Mouse (Mus musculus) CD4-positive, CD25-positive, alpha-beta regulatory T cell, adult 4 months (primary cell): Measurements from ENCODE around the gene Zbtb22. TPM values are rescaled to one million over a fixed set of nuclear protein-coding genes. Genes with fewer than 3 reads are reported as not detected.
A peak's percentile ranks its signal among the peaks of the same experiment; 100 is the strongest.

Experiments
- ATAC-seq: one replicate; pipeline ENCODE4 v1.8.0; 2017
- polyA plus RNA-seq, 2 experiments: library from polyadenylated mRNA; unstranded; fragments of 100-300 nt; shearing (Covaris generic); gene quantifications; one replicate each; pipeline ENCODE4 v1.2.1; 2017

Gene Zbtb22
- polyA plus RNA-seq, 2 experiments from 2014 or later, result 3.6 to 3.8 TPM

DNA sequence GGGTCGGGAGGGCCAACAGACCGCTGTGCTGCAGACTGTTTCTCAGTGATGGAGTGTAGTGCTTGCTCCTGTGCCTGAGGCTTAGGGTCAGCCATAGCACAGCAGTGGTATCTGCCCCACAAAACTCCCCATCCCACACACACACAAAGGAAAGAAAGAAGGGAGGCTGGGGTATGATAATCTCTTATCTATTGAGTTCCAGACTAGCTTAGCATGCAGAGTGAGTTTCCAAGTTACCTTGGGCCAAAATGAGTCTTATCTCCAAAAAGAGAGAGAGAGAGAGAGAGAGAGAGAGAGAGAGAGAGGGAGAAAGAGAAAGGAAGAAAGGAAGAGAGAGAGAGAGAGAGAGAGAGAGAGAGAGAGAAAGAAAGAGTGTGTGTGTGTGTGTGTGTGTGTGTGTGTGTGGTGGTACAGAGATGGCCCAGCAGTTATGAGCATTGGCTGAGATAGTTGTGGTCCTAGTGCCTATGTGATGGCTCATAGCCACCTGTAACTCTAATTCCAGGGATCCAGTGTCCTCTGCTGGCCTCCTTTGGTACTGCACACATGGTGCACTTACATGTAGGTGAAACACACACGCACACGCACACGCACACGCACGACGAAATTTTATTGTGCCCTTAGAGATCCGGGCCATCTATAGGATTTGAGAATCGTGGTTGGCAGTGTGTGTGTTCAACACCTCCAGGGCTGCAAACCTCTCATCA, 9.0 kb downstream of the Zbtb22 start:
- ATAC-seq, result no peak

GRCm38 (mm10) chr17:33925406-33926116, 9.9 kb downstream of the Zbtb22 start:
- ATAC-seq, result no peak

DNA sequence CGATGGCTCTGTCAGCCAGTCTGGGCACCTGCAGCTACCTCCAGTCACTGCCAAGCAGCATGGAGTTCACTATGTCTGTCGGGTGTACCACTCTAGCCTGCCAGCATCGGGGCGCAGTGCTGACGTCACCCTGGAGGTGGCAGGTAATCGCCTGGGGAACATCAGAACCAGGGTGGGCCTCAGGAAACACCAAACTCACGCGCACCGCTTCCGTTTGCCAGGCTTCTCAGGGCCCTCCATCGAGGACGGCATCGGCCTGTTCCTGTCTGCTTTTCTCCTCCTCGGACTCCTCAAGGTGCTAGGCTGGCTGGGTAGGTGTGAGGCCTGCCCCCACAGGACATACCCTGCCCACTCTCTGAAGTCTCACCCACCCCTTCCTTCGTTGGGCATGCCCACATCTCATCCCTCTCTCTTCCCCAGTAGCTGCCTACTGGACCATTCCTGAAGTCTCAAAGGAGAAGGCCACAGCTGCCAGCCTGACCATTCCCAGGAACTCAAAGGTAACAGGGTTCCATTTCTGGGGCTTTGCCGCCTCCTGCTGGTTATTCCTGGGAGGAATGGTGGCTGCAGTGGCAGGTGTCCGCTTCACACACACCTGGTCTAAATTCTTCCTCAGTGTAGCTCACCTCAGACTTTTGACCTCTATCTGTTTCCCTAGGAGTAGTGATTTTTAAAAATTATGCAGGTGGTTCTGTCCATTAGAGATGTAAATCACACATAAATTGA, 10.7 kb downstream of the Zbtb22 start:
- ATAC-seq, result no peak

- no peak for ATAC-seq
Measured at GRCm38 (mm10) chr17:33928251-33928947, 12.7 kb downstream of the Zbtb22 start.

- ATAC-seq, result peak; percentile 64
Measured at GRCm38 (mm10) chr17:33929371-33930279, 13.9 kb downstream of the Zbtb22 start, which contains the start of gene Rgl2. TSS of gene Rgl2 (plus strand) at chr17:33929543.

- peak; percentile 26 for ATAC-seq
Measured at GRCm38 (mm10) chr17:33930280-33931158, 14.8 kb downstream of the Zbtb22 start.

- peak; percentile 38 for ATAC-seq
Measured at GRCm38 (mm10) chr17:33931159-33931866, 15.6 kb downstream of the Zbtb22 start.

DNA sequence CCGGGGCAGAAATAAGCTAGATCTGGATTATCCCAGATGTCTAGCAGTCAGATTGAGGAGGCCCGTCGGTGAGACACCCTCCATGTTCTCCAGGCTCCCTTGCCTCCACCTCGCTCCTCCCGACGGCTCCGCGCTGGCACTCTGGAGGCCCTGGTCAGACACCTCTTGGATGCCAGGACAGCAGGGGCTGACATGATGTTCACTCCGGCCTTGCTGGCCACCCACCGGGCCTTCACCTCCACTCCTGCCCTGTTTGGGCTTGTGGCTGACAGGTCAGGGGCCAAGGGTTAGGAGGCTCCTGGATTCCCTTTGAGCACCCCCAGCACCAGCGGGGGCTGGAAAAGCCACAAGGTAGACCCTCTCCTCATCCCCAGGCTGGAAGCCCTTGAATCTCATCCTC, 16.2 kb downstream of the Zbtb22 start:
- ATAC-seq, result no peak

GRCm38 (mm10) chr17:33932448-33932847, 16.7 kb downstream of the Zbtb22 start:
- no peak for ATAC-seq

DNA sequence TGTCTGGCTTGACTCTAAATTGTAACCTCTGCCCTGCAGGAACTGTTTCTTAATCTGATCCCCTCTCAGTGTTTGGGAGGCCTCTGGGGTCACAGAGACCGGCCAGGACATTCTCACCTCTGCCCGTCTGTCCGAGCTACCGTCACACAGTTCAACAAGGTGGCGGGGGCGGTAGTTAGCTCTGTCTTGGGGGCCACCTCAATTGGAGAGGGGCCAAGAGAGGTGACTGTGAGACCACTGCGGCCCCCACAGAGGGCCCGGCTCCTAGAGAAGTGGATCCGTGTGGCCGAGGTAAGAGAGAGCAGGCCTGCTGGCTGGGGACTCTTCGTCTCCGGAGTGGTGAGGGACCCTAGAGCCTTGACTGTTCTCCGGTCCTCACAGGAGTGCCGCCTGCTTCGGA, 17.3 kb downstream of the Zbtb22 start:
- ATAC-seq, result no peak

DNA sequence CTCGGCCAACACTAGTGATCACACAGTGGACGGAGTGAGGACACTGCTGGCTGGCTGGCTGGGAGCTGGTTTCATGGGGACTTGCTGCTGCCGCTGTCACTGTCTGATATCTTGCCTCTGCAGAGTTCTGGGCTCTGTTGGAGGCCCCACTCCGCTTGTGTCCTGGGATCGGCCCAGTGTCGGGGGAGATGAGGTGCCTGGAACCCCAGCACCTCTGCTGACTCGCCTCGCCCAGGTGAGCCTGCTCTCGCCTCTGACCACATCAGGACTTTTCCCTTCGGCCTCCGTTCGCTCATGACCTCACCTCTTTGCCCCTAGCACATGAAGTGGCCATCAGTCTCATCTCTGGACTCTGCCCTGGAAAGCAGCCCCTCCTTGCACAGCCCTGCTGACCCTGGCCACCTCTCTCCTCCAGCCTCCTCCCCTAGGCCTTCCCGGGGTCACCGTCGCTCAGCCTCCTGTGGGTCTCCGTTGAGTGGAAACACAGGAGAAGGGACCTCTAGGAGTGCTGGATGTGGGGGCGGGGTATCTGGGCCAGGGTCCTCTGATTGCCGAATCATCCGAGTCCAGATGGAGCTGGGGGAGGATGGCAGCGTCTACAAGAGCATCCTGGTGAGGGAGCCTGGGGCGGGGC, 19.8 kb downstream of the Zbtb22 start:
- ATAC-seq, result no peak

DNA sequence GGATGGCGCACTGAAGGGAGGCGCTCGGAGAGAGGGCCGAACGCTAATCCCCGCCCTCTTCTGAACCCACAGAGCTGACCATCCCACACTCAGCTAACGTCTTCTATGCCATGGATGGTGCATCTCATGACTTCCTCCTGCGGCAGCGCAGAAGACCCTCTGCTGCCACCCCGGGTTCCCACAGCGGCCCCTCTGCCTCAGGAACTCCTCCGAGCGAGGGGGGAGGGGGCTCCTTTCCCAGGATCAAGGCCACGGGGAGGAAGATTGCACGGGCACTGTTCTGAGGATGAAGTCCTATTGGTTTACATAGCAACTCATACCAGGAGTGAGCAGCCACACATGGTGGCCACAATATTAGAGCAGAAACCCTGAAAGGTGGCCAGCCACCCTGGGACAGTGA, 21.3 kb downstream of the Zbtb22 start:
- no peak for ATAC-seq

DNA sequence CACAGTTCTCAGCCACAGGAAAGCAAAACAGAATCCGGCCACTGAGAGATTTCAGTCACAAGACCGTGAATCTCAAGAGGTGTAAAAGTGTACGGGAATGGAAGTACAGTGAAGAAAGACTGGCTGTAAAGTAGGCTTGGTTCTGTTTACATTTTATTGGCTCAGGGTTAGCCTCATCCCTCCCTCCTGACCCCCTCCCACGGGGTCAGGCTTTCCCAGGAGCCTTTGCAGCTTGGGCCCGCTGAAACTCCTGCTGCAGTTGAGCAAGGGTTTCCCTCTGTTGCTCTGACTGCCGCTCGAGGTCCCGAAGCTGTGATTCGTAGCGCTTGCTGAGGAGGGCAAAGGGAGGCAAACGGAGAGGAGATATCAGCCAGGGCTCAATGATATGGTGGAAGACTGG, 23.1 kb downstream of the Zbtb22 start:
- no peak for ATAC-seq

DNA sequence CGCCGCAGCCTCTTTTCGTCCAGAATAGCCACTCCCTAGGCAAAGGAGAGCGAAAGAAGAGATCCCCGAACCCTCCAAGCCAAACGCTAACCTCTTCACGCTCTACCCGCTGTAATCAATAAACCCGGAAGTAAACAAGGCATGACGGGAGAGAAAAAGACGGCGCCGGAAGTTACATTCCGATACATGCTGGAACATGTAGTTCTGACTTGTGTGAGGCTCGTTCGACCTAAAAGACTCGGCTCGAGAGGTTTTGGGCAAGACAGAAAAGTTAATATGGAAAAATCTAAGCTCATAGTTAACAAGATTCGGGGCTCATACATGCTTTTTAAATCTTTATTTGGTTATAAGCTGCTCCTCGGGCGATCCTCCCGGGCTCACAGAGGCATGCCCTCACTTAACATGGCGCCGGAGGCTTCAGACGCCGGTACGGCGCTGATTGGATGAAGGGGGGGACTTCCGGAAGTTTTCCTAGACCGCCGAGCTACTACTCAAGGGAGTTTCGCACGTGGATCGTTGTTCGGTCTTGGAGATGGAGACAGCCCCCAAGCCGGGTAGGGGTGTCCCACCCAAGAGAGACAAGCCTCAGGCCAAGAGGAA, 24.6 kb downstream of the Zbtb22 start, which contains the start of the genes Pfdn6 and Wdr46:
TSS of gene Pfdn6 (minus strand) at position 138 of the 600 bp plus-strand sequence.
TSS of gene Wdr46 (plus strand) at position 455 of the 600 bp plus-strand sequence.
- ATAC-seq, result peak; percentile 97

GRCm38 (mm10) chr17:33940981-33941380, 25.3 kb downstream of the Zbtb22 start:
- no peak for ATAC-seq

- no peak for ATAC-seq
Measured at GRCm38 (mm10) chr17:33941381-33941780, 25.7 kb downstream of the Zbtb22 start.

GRCm38 (mm10) chr17:33943454-33943853, 27.8 kb downstream of the Zbtb22 start:
- ATAC-seq, result no peak

- peak; percentile 30 for ATAC-seq
Measured at GRCm38 (mm10) chr17:33947430-33948089, 31.9 kb downstream of the Zbtb22 start.
